11 mouse cellular contexts compared by ENCODE assay signal in the genomic region with DNA sequence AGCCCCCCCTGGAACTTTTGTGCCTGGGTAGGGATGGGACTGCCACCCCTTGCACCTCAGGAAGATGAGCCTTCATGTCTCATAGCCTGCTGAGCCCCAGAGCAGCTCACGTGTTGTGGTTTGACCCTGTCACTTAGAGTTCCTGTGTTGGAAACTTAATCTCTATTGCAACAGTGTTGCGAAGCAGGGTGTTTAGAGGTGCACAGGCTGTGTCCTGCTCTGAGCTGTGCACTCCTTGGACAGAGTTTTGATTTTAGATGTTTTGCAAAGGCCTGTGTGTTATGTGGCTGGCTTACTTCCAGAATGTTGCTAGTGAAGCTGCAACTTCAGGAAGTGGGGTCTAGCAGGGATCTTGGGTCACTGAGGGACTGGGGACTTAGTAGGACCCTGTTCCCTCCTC. TPM values are rescaled to one million over a fixed set of nuclear protein-coding genes. Genes with fewer than 3 reads are reported as not detected.
DNase-seq lines count a peak whose midpoint lies in the region; ATAC-seq and TF ChIP-seq lines count a peak whose summit lies in the region.
"Had no signal": no experiment of that assay in that cellular context is flagged by ENCODE, and none has a peak within 500 bp of the region (broad histone marks: within the 10 kb centered on the region; RNA-seq: fewer than 3 reads in every experiment).

No protein-coding gene starts in this region.

- no peak overlapping the region for H3K27ac ChIP-seq in liver, embryonic 16.5 days (ENCODE audit: low read length)
- H3K27ac ChIP-seq in liver, embryonic 11.5 days (ENCODE audit: low read depth, low read length) = no peak overlapping the region
- no peak overlapping the region for H3K27ac ChIP-seq in CH12.LX (ENCODE audit: insufficient read depth, low read depth)
- peak overlapping the region; percentile 18 for H3K27ac ChIP-seq in macrophage
- no peak overlapping the region for H3K27ac ChIP-seq in midbrain, embryonic 14.5 days (replicated peaks; ENCODE audit: low read depth, low read length)
- no peak overlapping the region for H3K27ac ChIP-seq in left cerebral cortex, adult 2 months
- H3K27ac ChIP-seq: hindbrain, embryonic 15.5 days had no signal

- H3K36me3 ChIP-seq in liver, embryonic 16.5 days (ENCODE audit: control insufficient read depth, insufficient read depth) = no peaks in the 10 kb centered on the region
- no peaks in the 10 kb centered on the region for H3K36me3 ChIP-seq in liver, embryonic 11.5 days (ENCODE audit: control insufficient read depth, insufficient read depth, low read length)
- H3K36me3 ChIP-seq in CH12.LX (replicated peaks in 1 of 2; ENCODE audit: control insufficient read depth in 1 of 2, insufficient read depth in 1 of 2, low read length in 1 of 2) (no peaks in the 10 kb centered on the region), macrophage (ENCODE audit: inconsistent target) (no peaks in the 10 kb centered on the region)
- H3K36me3 ChIP-seq in midbrain, embryonic 14.5 days (ENCODE audit: control insufficient read depth, insufficient read depth, low read length) = no peaks in the 10 kb centered on the region
- H3K36me3 ChIP-seq: hindbrain, embryonic 15.5 days had no signal

- TF ChIP-seq POLR2A in CH12.LX (IDR thresholded peaks at IDR 0.05; ENCODE audit: low read depth, low read length) = no peak

- H3K4me3 ChIP-seq in liver, embryonic 16.5 days (ENCODE audit: low read depth, low read length) = no peak overlapping the region
- no peak overlapping the region for H3K4me3 ChIP-seq in liver, embryonic 11.5 days (ENCODE audit: low read depth, low read length)
- H3K4me3 ChIP-seq in CH12.LX (replicated peaks in 1 of 3; ENCODE audit: low read depth in 2 of 3, low read length in 2 of 3, poor library complexity in 1 of 3) (no peak overlapping the region), macrophage (ENCODE audit: inconsistent target) (no peak overlapping the region)
- H3K4me3 ChIP-seq in midbrain, embryonic 14.5 days (replicated peaks; ENCODE audit: low read depth, low read length) = no peak overlapping the region
- no peak overlapping the region for H3K4me3 ChIP-seq in left cerebral cortex, adult 2 months
- H3K4me3 ChIP-seq: hindbrain, embryonic 15.5 days had no signal

- no peak for TF ChIP-seq CTCF in CH12.LX (conservative IDR thresholded peaks at IDR 0.05 in 1 of 2, IDR thresholded peaks at IDR 0.05 in 1 of 2; ENCODE audit: low read depth in 2 of 2, low read length in 2 of 2)
- no peak for TF ChIP-seq CTCF in left cerebral cortex, adult 2 months (IDR thresholded peaks at IDR 0.05)

- H3K79me2 ChIP-seq in CH12.LX (replicated peaks; ENCODE audit: control insufficient read depth, extremely low read depth, insufficient read depth, poor library complexity, severe bottlenecking) (0 out of 2 replicates have a peak, but pooled peaks cover 3% of the 10 kb centered on the region), macrophage (ENCODE audit: inconsistent target) (peaks cover 3% of the 10 kb centered on the region)

- H3K4me1 ChIP-seq in liver, embryonic 16.5 days (ENCODE audit: control insufficient read depth, low read depth, low read length) = peaks cover 3% of the 10 kb centered on the region
- peaks cover 10% of the 10 kb centered on the region for H3K4me1 ChIP-seq in liver, embryonic 11.5 days (replicated peaks; ENCODE audit: control insufficient read depth, insufficient read depth, low read length)
- H3K4me1 ChIP-seq in CH12.LX (ENCODE audit: control insufficient read depth in 1 of 2, insufficient read depth in 2 of 2) = peaks cover 17 to 30% of the 10 kb centered on the region in 2 experiments
- peaks cover 11% of the 10 kb centered on the region for H3K4me1 ChIP-seq in midbrain, embryonic 14.5 days (ENCODE audit: control insufficient read depth, insufficient read depth, low read length)

- peak; percentile 17; the same call in 1 of the 2 replicates for ATAC-seq in liver, embryonic 16.5 days (ENCODE audit: low read depth)
- ATAC-seq in liver, embryonic 11.5 days (replicated peaks; ENCODE audit: low FRiP score) = no peak
- ATAC-seq in midbrain, embryonic 14.5 days (ENCODE audit: low FRiP score, low TSS enrichment) = no peak

- no peak overlapping the region for H3K4me2 ChIP-seq in liver, embryonic 16.5 days (ENCODE audit: low read depth, low read length)
- no peak overlapping the region for H3K4me2 ChIP-seq in liver, embryonic 11.5 days
- no peak overlapping the region for H3K4me2 ChIP-seq in CH12.LX (ENCODE audit: insufficient read depth, low read depth, poor library complexity, severe bottlenecking)
- H3K4me2 ChIP-seq in midbrain, embryonic 14.5 days (ENCODE audit: low read length) = no peak overlapping the region
- H3K4me2 ChIP-seq: hindbrain, embryonic 15.5 days had no signal

- peaks cover 23% of the 10 kb centered on the region for H3K27me3 ChIP-seq in liver, embryonic 16.5 days (ENCODE audit: control insufficient read depth, insufficient read depth, low read depth, low read length)
- H3K27me3 ChIP-seq in liver, embryonic 11.5 days (replicated peaks; ENCODE audit: control insufficient read depth, insufficient read depth, low read length) = 0 out of 2 replicates have a peak, but pooled peaks cover 4% of the 10 kb centered on the region
- no peaks in the 10 kb centered on the region for H3K27me3 ChIP-seq in CH12.LX (replicated peaks)
- no peaks in the 10 kb centered on the region for H3K27me3 ChIP-seq in midbrain, embryonic 14.5 days (ENCODE audit: control insufficient read depth, insufficient read depth, low read length)
- H3K27me3 ChIP-seq: hindbrain, embryonic 15.5 days had no signal

- no peak for TF ChIP-seq RAD21 in CH12.LX (IDR thresholded peaks at IDR 0.05; ENCODE audit: low read depth, low read length)

- intact Hi-C loops in left cerebral cortex, adult 2 months (cut with DNase I) = loop anchor here (5.0 kb wide), 1 partner anchor 209 kb away; no protein-coding TSS in a partner anchor

- no peak overlapping the region for H3K9ac ChIP-seq in liver, embryonic 16.5 days (ENCODE audit: low read depth, low read length)
- no peak overlapping the region for H3K9ac ChIP-seq in liver, embryonic 11.5 days (ENCODE audit: low read depth, low read length)
- no peak overlapping the region for H3K9ac ChIP-seq in CH12.LX (ENCODE audit: insufficient read depth, low read depth)
- no peak overlapping the region for H3K9ac ChIP-seq in midbrain, embryonic 14.5 days (replicated peaks; ENCODE audit: low read length)
- H3K9ac ChIP-seq: hindbrain, embryonic 15.5 days had no signal

- dilution Hi-C loops in CH12.LX (cut with MboI; ENCODE audit: extremely low pct_ligation_motif_present, extremely low pct_unique_long_range_greater_than_20kb, low sequenced_read_pairs) = no loop called here

- DNase-seq in liver, embryonic 11.5 days (ENCODE audit: low spot score) = no peak
- no peak for DNase-seq in CH12.LX (ENCODE audit: extremely low read depth)
- peak; percentile 76 for DNase-seq in thymus, postnatal 0 days (ENCODE audit: low spot score)
- no peak for DNase-seq in midbrain, embryonic 14.5 days
- DNase-seq in embryo, embryonic 10 days (ENCODE audit: low spot score) = no peak
- DNase-seq in left cerebral cortex, adult 2 months (ENCODE audit: extremely low spot score in 1 of 2, low spot score in 2 of 2) = no peak
- DNase-seq: cerebellum, postnatal 10 days; layer of hippocampus, adult 9-11 months had no signal

- WGBS in liver, embryonic 16.5 days (ENCODE audit: insufficient replicate concordance) = 6% methylated on average over 2 of the region's 2 CpGs
- WGBS in liver, embryonic 11.5 days = 34% methylated on average over 2 of the region's 2 CpGs
- WGBS in macrophage (ENCODE audit: missing documents) = 23% methylated on average over 2 of the region's 2 CpGs
- 75% methylated on average over 2 of the region's 2 CpGs for WGBS in midbrain, embryonic 14.5 days

- no peak for TF ChIP-seq EP300 in CH12.LX (IDR thresholded peaks at IDR 0.05; ENCODE audit: low read length)

- in situ Hi-C loops in CH12.LX (cut with MboI; ENCODE audit: low pct_ligation_motif_present, low pct_unique_long_range_greater_than_20kb, low sequenced_read_pairs) = no loop called here

- H3K9me3 ChIP-seq in liver, embryonic 16.5 days (replicated peaks; ENCODE audit: control insufficient read depth, low read length) = no peaks in the 10 kb centered on the region
- no peaks in the 10 kb centered on the region for H3K9me3 ChIP-seq in liver, embryonic 11.5 days (ENCODE audit: control insufficient read depth, low read length)
- peaks cover 4% of the 10 kb centered on the region for H3K9me3 ChIP-seq in CH12.LX (replicated peaks; ENCODE audit: low read length)
- H3K9me3 ChIP-seq in midbrain, embryonic 14.5 days (ENCODE audit: control insufficient read depth, low read length) = no peaks in the 10 kb centered on the region
- H3K9me3 ChIP-seq: hindbrain, embryonic 15.5 days had no signal

TF ChIP-seq in CH12.LX, 34 proteins besides CTCF, POLR2A, EP300 and RAD21:
- TF ChIP-seq PAX5 (IDR thresholded peaks at IDR 0.05; ENCODE audit: low read length) (no peak), BHLHE40 (IDR thresholded peaks at IDR 0.05; ENCODE audit: low read depth, low read length) (peak; percentile 78)
TF ChIP-seq in CH12.LX: peak in this region for 1.

RNA-seq across cellular contexts. Expression of gene Map4k4, which starts 4.1 kb away (rescaled TPM):
- polyA plus RNA-seq in liver, embryonic 16.5 days (2015; fragmentation: Nextera tagmentation; extraction: Ambion mirVana) = 2.2 TPM in 2 replicates
- 12.5 and 13.6 TPM in 2 replicates for polyA plus RNA-seq in liver, embryonic 11.5 days (2014; fragmentation: Nextera tagmentation; extraction: Ambion mirVana)
- total RNA-seq in CH12.LX (2012; rRNA removed) = 33.3 and 41.0 TPM in 2 replicates
- total RNA-seq in CH12.LX (2014; rRNA removed) = 20.3 and 21.8 TPM in 2 replicates
- 46.3 and 47.0 TPM in 2 replicates for polyA plus RNA-seq in CH12.LX (2012; ENCODE audit: insufficient read length, low read depth)
- total RNA-seq in macrophage (2018; cell fraction: chromatin; rRNA removed) = 1,000 to 10,000 TPM in 2 of 26 experiments, 100 to 1,000 TPM in 24; 232 to 1,873 (median 398) TPM
- 100 to 1,000 TPM in 2 of 26 experiments, 10 to 100 TPM in 24; 34.4 to 158 (median 66.4) TPM for total RNA-seq in macrophage (2018; cell fraction: cytosol; rRNA removed)
- 100 to 1,000 TPM in 23 of 26 experiments, 10 to 100 TPM in 3; 92.2 to 545 (median 174) TPM for total RNA-seq in macrophage (2018; cell fraction: nucleus; rRNA removed)
- 61.9 to 94.1 TPM (median 66.0 TPM) in 3 replicates for polyA plus RNA-seq in macrophage (2018)
- 19.7 and 32.0 TPM in 2 replicates for polyA plus RNA-seq in thymus, postnatal 0 days (2015; fragmentation: Nextera tagmentation; extraction: Ambion mirVana)
- polyA plus RNA-seq in midbrain, embryonic 14.5 days (2014; fragmentation: Nextera tagmentation; extraction: Ambion mirVana) = 48.9 and 56.7 TPM in 2 replicates
- 100 to 1,000 TPM in 1 of 2 experiments, 10 to 100 TPM in 1; 98.8 to 114 TPM for total RNA-seq in left cerebral cortex, adult 2 months (2021)
